Mouse (Mus musculus): Measurements from ENCODE around the gene Olfr143. TPM values are rescaled to one million over a fixed set of nuclear protein-coding genes. Genes with fewer than 3 reads are reported as not detected.

The Olfr143 gene
- polyA plus RNA-seq (2015; fragmentation: Nextera tagmentation; extraction: Ambion mirVana): not detected in 2 replicates

DNA sequence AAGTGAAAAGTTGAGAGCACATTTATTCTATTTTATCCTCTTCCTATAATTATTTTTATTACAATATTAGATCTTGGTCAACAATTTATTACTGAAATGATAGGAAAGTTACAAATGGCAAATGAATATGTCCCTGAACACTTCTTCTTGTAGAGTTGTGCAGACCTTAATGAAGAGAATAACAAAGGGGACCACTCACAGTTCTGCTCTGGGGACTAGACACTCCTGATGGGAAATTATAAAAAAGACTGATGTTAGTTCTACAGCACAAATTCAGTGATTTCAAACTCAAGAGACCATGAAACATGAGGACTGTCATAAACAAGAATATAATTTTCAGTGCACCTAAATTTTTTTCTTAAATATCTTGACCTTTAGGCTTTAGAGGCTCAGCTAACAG lies at the start of gene Olfr143:
Olfr143 (plus strand) TSS at position 301 of the 400 bp plus-strand sequence.
- Histone ChIP-seq H3K27ac (replicated peaks) (no peak within 1 kb of the TSS), H3K9me3 (no peaks in the 10 kb centered on the region), H3K4me3 (no peak within 1 kb of the TSS), H3K36me3 (no peaks in the 10 kb centered on the region), H3K9ac (no peak within 1 kb of the TSS), H3K4me2 (no peak within 1 kb of the TSS), H3K4me1 (replicated peaks) (no peaks in the 10 kb centered on the region), H3K27me3 (no peaks in the 10 kb centered on the region)
- ATAC-seq (ENCODE audit: low FRiP score, low read depth): no peak

DNA sequence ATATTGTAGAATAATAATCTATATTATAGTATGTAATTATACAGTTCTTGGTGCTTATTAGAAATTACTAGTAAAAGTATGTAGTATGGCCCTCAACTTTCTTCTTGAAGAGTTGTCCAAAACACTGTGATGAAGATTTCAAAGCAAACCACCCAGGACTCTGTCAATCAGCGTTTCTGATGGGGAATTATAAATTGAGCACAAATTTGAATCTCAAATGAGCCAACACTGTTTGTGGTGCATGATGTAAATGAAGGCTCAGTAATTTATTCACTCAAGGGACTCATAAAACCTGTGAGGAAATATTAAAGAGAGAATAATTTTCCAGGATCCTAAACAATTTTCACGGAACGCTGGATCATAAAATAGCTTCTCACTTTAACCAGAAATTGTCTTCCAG lies 44.5 kb upstream of the Olfr143 start, which contains the start of gene Olfr893:
Olfr893 (plus strand) TSS at position 301 of the 400 bp plus-strand sequence.
- ATAC-seq (ENCODE audit: low FRiP score, low read depth): no peak
- H3K4me1 ChIP-seq (replicated peaks): no peaks in the 10 kb centered on the region
- no peak within 1 kb of the TSS for H3K9ac ChIP-seq
- no peak within 1 kb of the TSS for H3K27ac ChIP-seq (replicated peaks)
- 64% methylated on average over 3 of the region's 3 CpGs for WGBS
- H3K4me2 ChIP-seq: no peak within 1 kb of the TSS
- H3K4me3 ChIP-seq: no peak within 1 kb of the TSS
- H3K27me3 ChIP-seq: no peaks in the 10 kb centered on the region
- H3K36me3 ChIP-seq: no peaks in the 10 kb centered on the region
- no peaks in the 10 kb centered on the region for H3K9me3 ChIP-seq

DNA sequence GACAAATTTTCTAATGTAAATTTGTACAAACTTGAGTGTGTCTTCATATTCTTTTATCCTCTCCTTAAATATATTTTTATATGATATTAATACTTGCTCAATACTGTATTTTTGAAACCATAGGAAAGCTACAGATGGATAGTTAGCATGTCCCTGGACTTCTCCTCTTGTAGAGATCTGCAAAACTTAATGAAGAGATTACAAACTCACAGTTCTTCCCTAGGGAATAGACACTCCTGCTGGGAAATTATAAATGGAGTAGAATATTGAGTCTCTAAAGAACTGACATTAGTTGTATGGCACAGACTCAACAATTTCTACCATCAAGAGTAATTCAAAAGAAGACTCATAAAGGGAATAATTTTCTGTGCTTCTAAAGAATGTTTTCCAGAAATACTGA lies 34.8 kb upstream of the Olfr143 start, which contains the start of gene Olfr894:
Olfr894 (plus strand) TSS at position 301 of the 400 bp plus-strand sequence.
- no peaks in the 10 kb centered on the region for H3K36me3 ChIP-seq
- H3K9me3 ChIP-seq: no peaks in the 10 kb centered on the region
- no peak within 1 kb of the TSS for H3K9ac ChIP-seq
- no peaks in the 10 kb centered on the region for H3K27me3 ChIP-seq
- ATAC-seq (ENCODE audit: low FRiP score, low read depth): no peak
- H3K4me2 ChIP-seq: no peak within 1 kb of the TSS
- H3K4me1 ChIP-seq (replicated peaks): no peaks in the 10 kb centered on the region
- no peak within 1 kb of the TSS for H3K27ac ChIP-seq (replicated peaks)
- H3K4me3 ChIP-seq: no peak within 1 kb of the TSS

DNA sequence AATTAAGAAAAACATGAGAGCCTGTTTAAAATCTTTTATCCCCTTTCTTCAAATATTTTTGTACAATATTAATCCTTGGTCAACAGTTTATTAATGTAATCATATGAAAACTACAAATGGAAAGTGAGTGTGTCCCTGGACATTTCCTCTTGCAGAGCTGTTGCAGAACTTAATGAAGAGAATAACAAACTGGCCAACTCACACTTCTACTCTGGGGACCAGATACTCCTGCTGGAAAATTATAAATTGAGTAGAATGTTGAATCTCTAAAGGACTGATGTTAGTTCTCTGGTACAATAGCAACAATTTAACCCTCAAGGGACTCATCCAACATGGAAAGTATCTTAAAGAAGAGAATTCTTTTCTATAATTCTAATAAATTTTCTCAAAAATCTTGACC lies 15.0 kb downstream of the Olfr143 start, which contains the start of gene Olfr895:
Olfr895 (plus strand) TSS at position 301 of the 400 bp plus-strand sequence.
- H3K27me3 ChIP-seq: no peaks in the 10 kb centered on the region
- H3K9me3 ChIP-seq: no peaks in the 10 kb centered on the region
- H3K4me3 ChIP-seq: no peak within 1 kb of the TSS
- no peak within 1 kb of the TSS for H3K9ac ChIP-seq
- H3K27ac ChIP-seq (replicated peaks): no peak within 1 kb of the TSS
- H3K4me1 ChIP-seq (replicated peaks): no peaks in the 10 kb centered on the region
- no peaks in the 10 kb centered on the region for H3K36me3 ChIP-seq
- ATAC-seq (ENCODE audit: low FRiP score, low read depth): no peak
- H3K4me2 ChIP-seq: no peak within 1 kb of the TSS

DNA sequence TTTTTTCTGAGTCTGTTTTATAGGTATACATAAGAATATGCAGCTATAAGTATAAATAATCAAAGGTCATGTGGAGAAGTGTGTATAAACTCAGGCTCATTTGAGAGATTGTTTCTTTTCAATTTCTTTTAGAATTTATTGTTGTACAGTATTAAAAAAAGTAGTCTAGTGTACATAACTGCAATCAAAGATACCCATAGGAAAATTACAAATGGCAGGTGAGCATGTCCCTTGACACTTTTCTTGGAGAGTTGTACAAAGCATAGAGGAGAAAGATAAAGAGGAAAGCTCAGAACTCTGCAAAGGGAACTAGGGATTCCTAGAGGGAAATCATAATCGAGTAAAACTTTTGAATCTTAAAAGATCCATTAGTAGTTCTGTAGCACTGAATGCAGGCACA lies 38.2 kb downstream of the Olfr143 start, which contains the start of gene Olfr896-ps1:
Olfr896-ps1 (plus strand) TSS at position 301 of the 400 bp plus-strand sequence.
- Histone ChIP-seq H3K4me3 (no peak within 1 kb of the TSS), H3K27me3 (no peaks in the 10 kb centered on the region), H3K9ac (no peak within 1 kb of the TSS), H3K27ac (replicated peaks) (no peak within 1 kb of the TSS), H3K4me1 (replicated peaks) (no peaks in the 10 kb centered on the region), H3K36me3 (no peaks in the 10 kb centered on the region), H3K4me2 (no peak within 1 kb of the TSS), H3K9me3 (no peaks in the 10 kb centered on the region)
- no peak for ATAC-seq (ENCODE audit: low FRiP score, low read depth)
- 85% methylated on average over 1 of the region's 1 CpGs for WGBS

Other genes starting within 250 kb of the Olfr143 start
- not detected in 2 replicates for gene Olfr883, start 227.0 kb upstream of the Olfr143 start, polyA plus RNA-seq (2015; fragmentation: Nextera tagmentation; extraction: Ambion mirVana)
- gene Olfr884, start 206.2 kb upstream of the Olfr143 start, polyA plus RNA-seq (2015; fragmentation: Nextera tagmentation; extraction: Ambion mirVana): not detected in 2 replicates
- gene Olfr885, start 191.5 kb upstream of the Olfr143 start, polyA plus RNA-seq (2015; fragmentation: Nextera tagmentation; extraction: Ambion mirVana): not detected in 2 replicates
- not detected in 2 replicates for gene Olfr887, start 168.7 kb upstream of the Olfr143 start, polyA plus RNA-seq (2015; fragmentation: Nextera tagmentation; extraction: Ambion mirVana)
- gene Olfr888, start 144.6 kb upstream of the Olfr143 start, polyA plus RNA-seq (2015; fragmentation: Nextera tagmentation; extraction: Ambion mirVana): not detected in 2 replicates
- gene Olfr889, start 137.6 kb upstream of the Olfr143 start, polyA plus RNA-seq (2015; fragmentation: Nextera tagmentation; extraction: Ambion mirVana): 0.10 TPM in 2 replicates
- gene Olfr890, start 110.3 kb upstream of the Olfr143 start, polyA plus RNA-seq (2015; fragmentation: Nextera tagmentation; extraction: Ambion mirVana): not detected in 2 replicates
- gene Olfr891, start 72.0 kb upstream of the Olfr143 start, polyA plus RNA-seq (2015; fragmentation: Nextera tagmentation; extraction: Ambion mirVana): not detected in 2 replicates
- not detected in 2 replicates for gene Olfr893, start 44.4 kb upstream of the Olfr143 start, polyA plus RNA-seq (2015; fragmentation: Nextera tagmentation; extraction: Ambion mirVana)
- gene Olfr894, start 34.7 kb upstream of the Olfr143 start, polyA plus RNA-seq (2015; fragmentation: Nextera tagmentation; extraction: Ambion mirVana): not detected in 2 replicates
- gene Olfr895, start 15.1 kb downstream of the Olfr143 start, polyA plus RNA-seq (2015; fragmentation: Nextera tagmentation; extraction: Ambion mirVana): not detected in 2 replicates
- gene Olfr896-ps1, start 38.3 kb downstream of the Olfr143 start, polyA plus RNA-seq (2015; fragmentation: Nextera tagmentation; extraction: Ambion mirVana): not detected in 2 replicates
- not detected in 2 replicates for gene Olfr25, start 76.3 kb downstream of the Olfr143 start, polyA plus RNA-seq (2015; fragmentation: Nextera tagmentation; extraction: Ambion mirVana)
- gene Olfr898, start 95.6 kb downstream of the Olfr143 start, polyA plus RNA-seq (2015; fragmentation: Nextera tagmentation; extraction: Ambion mirVana): not detected in 2 replicates
- gene Olfr250, start 114.1 kb downstream of the Olfr143 start, polyA plus RNA-seq (2015; fragmentation: Nextera tagmentation; extraction: Ambion mirVana): not detected in 2 replicates
- not detected in 2 replicates for gene Olfr251, start 124.3 kb downstream of the Olfr143 start, polyA plus RNA-seq (2015; fragmentation: Nextera tagmentation; extraction: Ambion mirVana)
- gene Olfr147, start 148.9 kb downstream of the Olfr143 start, polyA plus RNA-seq (2015; fragmentation: Nextera tagmentation; extraction: Ambion mirVana): not detected in 2 replicates
- gene Olfr901, start 176.7 kb downstream of the Olfr143 start, polyA plus RNA-seq (2015; fragmentation: Nextera tagmentation; extraction: Ambion mirVana): not detected in 2 replicates
- gene Olfr902, start 194.9 kb downstream of the Olfr143 start, polyA plus RNA-seq (2015; fragmentation: Nextera tagmentation; extraction: Ambion mirVana): not detected in 2 replicates
- not detected in 2 replicates for gene Olfr904, start 210.4 kb downstream of the Olfr143 start, polyA plus RNA-seq (2015; fragmentation: Nextera tagmentation; extraction: Ambion mirVana)
- gene Olfr905, start 218.3 kb downstream of the Olfr143 start, polyA plus RNA-seq (2015; fragmentation: Nextera tagmentation; extraction: Ambion mirVana): not detected in 2 replicates
- gene Olfr906, start 234.3 kb downstream of the Olfr143 start, polyA plus RNA-seq (2015; fragmentation: Nextera tagmentation; extraction: Ambion mirVana): not detected in 2 replicates
- gene Olfr907, start 243.0 kb downstream of the Olfr143 start, polyA plus RNA-seq (2015; fragmentation: Nextera tagmentation; extraction: Ambion mirVana): not detected in 2 replicates

All from hindbrain, embryonic 15.5 days (tissue).